Mouse (Mus musculus): ENCODE results near the gene Klk1b22. TPM values are rescaled to one million over a fixed set of nuclear protein-coding genes. Genes with fewer than 3 reads are reported as not detected.

The Klk1b22 gene
- not detected for polyA plus RNA-seq (2014; fragmentation: Illumina TruSeq; extraction: RNeasy Lipid Tissue Mini Kit (QIAGEN cat#74804); ENCODE audit: low replicate concordance)

DNA sequence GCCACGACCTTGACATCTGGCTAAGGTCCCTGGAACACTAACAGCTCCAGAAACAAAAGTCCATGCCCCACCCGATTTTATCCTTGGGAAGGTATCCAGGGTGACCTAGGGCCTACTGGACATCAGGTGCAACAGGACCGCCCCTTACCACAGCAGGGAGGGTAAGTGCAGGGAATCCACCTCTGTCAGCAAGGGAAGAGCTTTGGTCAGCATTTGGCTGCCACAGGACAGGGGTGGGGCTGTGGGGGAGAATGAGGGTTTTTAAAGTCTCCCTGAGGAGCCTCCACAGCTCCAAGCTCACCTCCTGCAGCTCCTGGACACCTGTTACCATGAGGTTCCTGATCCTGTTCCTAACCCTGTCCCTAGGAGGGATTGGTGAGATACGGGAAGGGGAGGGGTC, at the start of gene Klk1b22:
Gene Klk1b22, plus strand, starts transcription at position 301 of the 400 bp plus-strand sequence.

DNA sequence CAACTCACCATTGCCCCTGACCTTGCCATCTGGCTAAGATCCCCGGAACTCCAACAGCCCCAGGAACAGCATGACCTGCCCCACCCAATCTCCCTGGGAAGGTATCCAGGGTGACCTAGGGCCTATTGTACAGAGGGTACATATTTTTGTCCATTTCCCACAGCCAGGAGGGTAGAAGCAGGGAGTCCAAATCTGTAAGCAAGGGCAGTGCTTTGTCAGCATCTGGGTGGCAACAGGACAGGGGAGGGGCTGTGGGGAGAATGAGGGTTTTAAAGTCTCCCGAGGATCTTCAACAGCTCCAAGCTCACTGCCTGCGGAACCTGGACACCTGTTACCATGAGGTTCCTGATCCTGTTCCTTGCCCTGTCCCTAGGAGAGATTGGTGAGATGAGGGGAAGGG, 10.4 kb upstream of the Klk1b22 start, which contains the start of gene Klk1b21:
Gene Klk1b21, plus strand, starts transcription at position 301 of the 400 bp plus-strand sequence.

DNA sequence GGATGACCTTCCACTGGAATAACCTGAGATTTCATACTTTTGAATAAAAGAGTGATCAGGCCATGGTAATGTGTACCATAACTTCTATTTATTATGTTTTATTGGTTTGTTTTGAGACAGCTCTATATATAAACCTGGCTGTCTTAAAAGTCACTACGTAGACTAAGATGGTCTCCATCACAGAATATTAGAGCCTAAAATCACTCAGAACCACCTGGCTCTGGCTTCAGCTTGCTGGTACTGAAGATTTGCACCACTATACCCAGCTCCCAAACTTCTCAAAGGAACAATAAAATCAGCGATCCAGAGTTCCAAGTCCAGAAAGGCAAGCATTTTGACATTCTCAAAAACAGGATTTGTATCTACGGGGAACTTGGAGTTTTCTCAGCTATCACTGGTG, 24.0 kb downstream of the Klk1b22 start, which contains the start of gene Klk1b16:
Gene Klk1b16, plus strand, starts transcription at position 301 of the 400 bp plus-strand sequence.

Other genes starting within 250 kb of the Klk1b22 start
- gene Klk4, start 231.5 kb upstream of the Klk1b22 start, polyA plus RNA-seq (2014; fragmentation: Illumina TruSeq; extraction: RNeasy Lipid Tissue Mini Kit (QIAGEN cat#74804); ENCODE audit: low replicate concordance): not detected
- gene Klk15, start 178.9 kb upstream of the Klk1b22 start, polyA plus RNA-seq (2014; fragmentation: Illumina TruSeq; extraction: RNeasy Lipid Tissue Mini Kit (QIAGEN cat#74804); ENCODE audit: low replicate concordance): not detected
- not detected for gene Klk1b8, start 162.0 kb upstream of the Klk1b22 start, polyA plus RNA-seq (2014; fragmentation: Illumina TruSeq; extraction: RNeasy Lipid Tissue Mini Kit (QIAGEN cat#74804); ENCODE audit: low replicate concordance)
- gene Klk1b1, start 145.9 kb upstream of the Klk1b22 start, polyA plus RNA-seq (2014; fragmentation: Illumina TruSeq; extraction: RNeasy Lipid Tissue Mini Kit (QIAGEN cat#74804); ENCODE audit: low replicate concordance): not detected
- gene Klk1b9, start 136.6 kb upstream of the Klk1b22 start, polyA plus RNA-seq (2014; fragmentation: Illumina TruSeq; extraction: RNeasy Lipid Tissue Mini Kit (QIAGEN cat#74804); ENCODE audit: low replicate concordance): not detected
- not detected for gene Klk1b11, start 116.8 kb upstream of the Klk1b22 start, polyA plus RNA-seq (2014; fragmentation: Illumina TruSeq; extraction: RNeasy Lipid Tissue Mini Kit (QIAGEN cat#74804); ENCODE audit: low replicate concordance)
- gene Klk1b26, start 100.5 kb upstream of the Klk1b22 start, polyA plus RNA-seq (2014; fragmentation: Illumina TruSeq; extraction: RNeasy Lipid Tissue Mini Kit (QIAGEN cat#74804); ENCODE audit: low replicate concordance): not detected
- not detected for gene Klk1b27, start 60.4 kb upstream of the Klk1b22 start, polyA plus RNA-seq (2014; fragmentation: Illumina TruSeq; extraction: RNeasy Lipid Tissue Mini Kit (QIAGEN cat#74804); ENCODE audit: low replicate concordance)
- not detected for gene Klk1b21, start 10.3 kb upstream of the Klk1b22 start, polyA plus RNA-seq (2014; fragmentation: Illumina TruSeq; extraction: RNeasy Lipid Tissue Mini Kit (QIAGEN cat#74804); ENCODE audit: low replicate concordance)
- gene Klk1b16, start 24.1 kb downstream of the Klk1b22 start, polyA plus RNA-seq (2014; fragmentation: Illumina TruSeq; extraction: RNeasy Lipid Tissue Mini Kit (QIAGEN cat#74804); ENCODE audit: low replicate concordance): not detected
- not detected for gene Klk1b24, start 75.6 kb downstream of the Klk1b22 start, polyA plus RNA-seq (2014; fragmentation: Illumina TruSeq; extraction: RNeasy Lipid Tissue Mini Kit (QIAGEN cat#74804); ENCODE audit: low replicate concordance)
- not detected for gene Klk1b3, start 85.5 kb downstream of the Klk1b22 start, polyA plus RNA-seq (2014; fragmentation: Illumina TruSeq; extraction: RNeasy Lipid Tissue Mini Kit (QIAGEN cat#74804); ENCODE audit: low replicate concordance)
- not detected for gene Klk1b4, start 94.8 kb downstream of the Klk1b22 start, polyA plus RNA-seq (2014; fragmentation: Illumina TruSeq; extraction: RNeasy Lipid Tissue Mini Kit (QIAGEN cat#74804); ENCODE audit: low replicate concordance)
- 0.71 TPM for gene Klk1b5, start 103.3 kb downstream of the Klk1b22 start, polyA plus RNA-seq (2014; fragmentation: Illumina TruSeq; extraction: RNeasy Lipid Tissue Mini Kit (QIAGEN cat#74804); ENCODE audit: low replicate concordance)
- 65.0 TPM for gene Klk1, start 112.7 kb downstream of the Klk1b22 start, polyA plus RNA-seq (2014; fragmentation: Illumina TruSeq; extraction: RNeasy Lipid Tissue Mini Kit (QIAGEN cat#74804); ENCODE audit: low replicate concordance)
- gene Gm36864, start 123.5 kb downstream of the Klk1b22 start, polyA plus RNA-seq (2014; fragmentation: Illumina TruSeq; extraction: RNeasy Lipid Tissue Mini Kit (QIAGEN cat#74804); ENCODE audit: low replicate concordance): not detected
- gene 1700028J19Rik, start 134.0 kb downstream of the Klk1b22 start, polyA plus RNA-seq (2014; fragmentation: Illumina TruSeq; extraction: RNeasy Lipid Tissue Mini Kit (QIAGEN cat#74804); ENCODE audit: low replicate concordance): 0.63 TPM
- 39.8 TPM for gene 2410002F23Rik, start 134.0 kb downstream of the Klk1b22 start, polyA plus RNA-seq (2014; fragmentation: Illumina TruSeq; extraction: RNeasy Lipid Tissue Mini Kit (QIAGEN cat#74804); ENCODE audit: low replicate concordance)
- gene Acp4, start 144.7 kb downstream of the Klk1b22 start, polyA plus RNA-seq (2014; fragmentation: Illumina TruSeq; extraction: RNeasy Lipid Tissue Mini Kit (QIAGEN cat#74804); ENCODE audit: low replicate concordance): not detected
- not detected for gene Gm15517, start 148.8 kb downstream of the Klk1b22 start, polyA plus RNA-seq (2014; fragmentation: Illumina TruSeq; extraction: RNeasy Lipid Tissue Mini Kit (QIAGEN cat#74804); ENCODE audit: low replicate concordance)
- gene Clec11a, start 194.2 kb downstream of the Klk1b22 start, polyA plus RNA-seq (2014; fragmentation: Illumina TruSeq; extraction: RNeasy Lipid Tissue Mini Kit (QIAGEN cat#74804); ENCODE audit: low replicate concordance): 0.30 TPM
- 0.04 TPM for gene Shank1, start 197.6 kb downstream of the Klk1b22 start, polyA plus RNA-seq (2014; fragmentation: Illumina TruSeq; extraction: RNeasy Lipid Tissue Mini Kit (QIAGEN cat#74804); ENCODE audit: low replicate concordance)